ENCODE assay signal across 15 mouse cellular contexts in the genomic region with DNA sequence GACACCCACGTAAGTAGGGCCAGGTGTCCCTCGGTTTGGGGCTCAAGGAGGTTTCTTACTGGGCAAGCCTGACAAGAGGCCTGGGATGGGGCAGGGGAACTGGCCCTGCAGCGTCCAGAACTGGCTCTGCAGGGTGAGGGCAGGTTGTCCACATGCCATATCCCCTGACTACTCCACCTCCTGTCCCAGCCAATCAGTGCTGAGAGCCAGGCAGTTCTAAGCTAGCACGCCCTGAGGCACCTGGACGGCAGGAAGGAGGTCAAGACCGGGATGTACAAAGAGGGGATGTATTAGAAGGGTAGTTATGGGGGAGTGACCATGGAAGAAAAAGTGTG. TPM values are rescaled to one million over a fixed set of nuclear protein-coding genes. Genes with fewer than 3 reads are reported as not detected.
DNase-seq lines count a peak whose midpoint lies in the region; ATAC-seq and TF ChIP-seq lines count a peak whose summit lies in the region.
"Had no signal": no experiment of that assay in that cellular context is flagged by ENCODE, and none has a peak within 500 bp of the region (broad histone marks: within the 10 kb centered on the region; RNA-seq: fewer than 3 reads in every experiment).

No protein-coding gene starts in this region.

- H3K79me2 ChIP-seq in liver, adult 2 months (ENCODE audit: control insufficient read depth, insufficient read depth, low read length): no peaks in the 10 kb centered on the region

- peak overlapping the region; percentile 49 for H3K27ac ChIP-seq in liver, adult 2 months (replicated peaks; ENCODE audit: insufficient read depth, low read depth, low read length)
- H3K27ac ChIP-seq in liver, embryonic 12.5 days: no peak overlapping the region
- 0 out of 2 replicates have a peak overlapping the region, but pooled peaks have one; percentile 48 for H3K27ac ChIP-seq in embryonic facial prominence, embryonic 15.5 days (replicated peaks)
- H3K27ac ChIP-seq in kidney, embryonic 14.5 days (ENCODE audit: low read depth, low read length): no peak overlapping the region
- H3K27ac ChIP-seq: hindbrain, embryonic 12.5 days; left cerebral cortex, adult 2 months; midbrain, embryonic 12.5 days had no signal

- no peak for ATAC-seq in liver, embryonic 12.5 days
- peak; percentile 11; the same call in 1 of the 2 replicates for ATAC-seq in embryonic facial prominence, embryonic 15.5 days (ENCODE audit: insufficient number of reproducible peaks, low FRiP score, low TSS enrichment, low read depth)
- 0 out of 2 replicates have a peak, but pooled peaks have one; percentile 5 for ATAC-seq in kidney, embryonic 14.5 days (ENCODE audit: low FRiP score, low TSS enrichment)

- peaks cover 9% of the 10 kb centered on the region for H3K4me1 ChIP-seq in liver, adult 2 months (ENCODE audit: control insufficient read depth, insufficient read depth, low read length)
- H3K4me1 ChIP-seq in liver, embryonic 12.5 days: no peaks in the 10 kb centered on the region
- peaks cover 8% of the 10 kb centered on the region; the same call in 1 of the 2 replicates for H3K4me1 ChIP-seq in embryonic facial prominence, embryonic 15.5 days
- no peaks in the 10 kb centered on the region for H3K4me1 ChIP-seq in kidney, embryonic 14.5 days (ENCODE audit: control insufficient read depth, insufficient read depth, low read length)
- H3K4me1 ChIP-seq: hindbrain, embryonic 12.5 days; limb, embryonic 13.5 days; midbrain, embryonic 12.5 days had no signal

- H3K27me3 ChIP-seq in liver, adult 2 months (ENCODE audit: control insufficient read depth, insufficient read depth, low read length): no peaks in the 10 kb centered on the region
- H3K27me3 ChIP-seq in liver, embryonic 12.5 days (replicated peaks): no peaks in the 10 kb centered on the region
- no peaks in the 10 kb centered on the region for H3K27me3 ChIP-seq in embryonic facial prominence, embryonic 15.5 days
- H3K27me3 ChIP-seq in kidney, embryonic 14.5 days (ENCODE audit: control insufficient read depth, insufficient read depth, low read length): no peaks in the 10 kb centered on the region
- H3K27me3 ChIP-seq: hindbrain, embryonic 12.5 days; limb, embryonic 13.5 days; midbrain, embryonic 12.5 days had no signal

- DNase-seq in liver, adult 2 months (ENCODE audit: extremely low read depth, low read depth, low spot score): peak; percentile 67
- peak; percentile 60 for DNase-seq in lung, postnatal 25 days (ENCODE audit: low spot score)
- DNase-seq in spleen, postnatal 10 days (ENCODE audit: low spot score in 2 of 2): no peak
- DNase-seq in thymus, postnatal 10 days (ENCODE audit: low spot score in 2 of 2): no peak

- H3K9ac ChIP-seq in liver, adult 2 months (ENCODE audit: low read depth, low read length): no peak overlapping the region
- no peak overlapping the region for H3K9ac ChIP-seq in liver, embryonic 12.5 days
- H3K9ac ChIP-seq in embryonic facial prominence, embryonic 15.5 days: no peak overlapping the region
- no peak overlapping the region for H3K9ac ChIP-seq in kidney, embryonic 14.5 days (ENCODE audit: low read depth, low read length)
- H3K9ac ChIP-seq: hindbrain, embryonic 12.5 days; limb, embryonic 13.5 days; midbrain, embryonic 12.5 days had no signal

- H3K4me3 ChIP-seq in liver, adult 2 months (ENCODE audit: insufficient read depth, low read depth, low read length): no peak overlapping the region
- no peak overlapping the region for H3K4me3 ChIP-seq in liver, embryonic 12.5 days
- no peak overlapping the region for H3K4me3 ChIP-seq in embryonic facial prominence, embryonic 15.5 days (replicated peaks)
- H3K4me3 ChIP-seq in kidney, embryonic 14.5 days (ENCODE audit: low read length): no peak overlapping the region
- H3K4me3 ChIP-seq: erythroblast, embryonic 14.5 days; hindbrain, embryonic 12.5 days; left cerebral cortex, adult 2 months; limb, embryonic 13.5 days; midbrain, embryonic 12.5 days had no signal

- no peak for TF ChIP-seq POLR2A in liver, adult 2 months (IDR thresholded peaks at IDR 0.05; ENCODE audit: extremely low read depth, insufficient read depth, low read length)

- H3K4me2 ChIP-seq in liver, embryonic 12.5 days: no peak overlapping the region
- H3K4me2 ChIP-seq in embryonic facial prominence, embryonic 15.5 days (replicated peaks): no peak overlapping the region
- no peak overlapping the region for H3K4me2 ChIP-seq in kidney, embryonic 14.5 days (replicated peaks; ENCODE audit: low read depth, low read length)
- H3K4me2 ChIP-seq: hindbrain, embryonic 12.5 days; limb, embryonic 13.5 days; midbrain, embryonic 12.5 days had no signal

- WGBS in liver, adult 2 months: 57% methylated on average over 6 of the region's 6 CpGs
- WGBS in liver, embryonic 12.5 days (ENCODE audit: insufficient replicate concordance): 87% methylated on average over 6 of the region's 6 CpGs
- 56% methylated on average over 6 of the region's 6 CpGs for WGBS in embryonic facial prominence, embryonic 15.5 days
- 77% methylated on average over 6 of the region's 6 CpGs for WGBS in kidney, embryonic 14.5 days

- peaks cover 8% of the 10 kb centered on the region; the same call in 1 of the 2 replicates for H3K36me3 ChIP-seq in liver, adult 2 months (ENCODE audit: control insufficient read depth, insufficient read depth, low read length)
- peaks cover 75% of the 10 kb centered on the region for H3K36me3 ChIP-seq in liver, embryonic 12.5 days
- H3K36me3 ChIP-seq in embryonic facial prominence, embryonic 15.5 days: peaks cover 73% of the 10 kb centered on the region
- H3K36me3 ChIP-seq in kidney, embryonic 14.5 days (ENCODE audit: control insufficient read depth, insufficient read depth, low read length): peaks cover 77% of the 10 kb centered on the region

- no peak for TF ChIP-seq CTCF in liver, adult 2 months (IDR thresholded peaks at IDR 0.05; ENCODE audit: low read depth, low read length)

- H3K9me3 ChIP-seq in liver, embryonic 12.5 days (replicated peaks): no peaks in the 10 kb centered on the region
- H3K9me3 ChIP-seq in embryonic facial prominence, embryonic 15.5 days (replicated peaks): no peaks in the 10 kb centered on the region
- no peaks in the 10 kb centered on the region for H3K9me3 ChIP-seq in kidney, embryonic 14.5 days (ENCODE audit: control insufficient read depth, low read length)
- H3K9me3 ChIP-seq: hindbrain, embryonic 12.5 days; limb, embryonic 13.5 days; midbrain, embryonic 12.5 days had no signal

RNA-seq across cellular contexts. Expression of gene Xab2, which starts 11.3 kb away (rescaled TPM):
- total RNA-seq in liver, adult 2 months (2014; rRNA removed): 14.9 and 15.2 TPM in 2 replicates
- polyA plus RNA-seq in liver, adult 2 months (2012; rRNA removed): 21.1 and 26.8 TPM in 2 replicates
- 42.8 and 43.2 TPM in 2 replicates for polyA plus RNA-seq in liver, embryonic 12.5 days (2016; fragmentation: Nextera tagmentation; extraction: Ambion mirVana)
- polyA plus RNA-seq in embryonic facial prominence, embryonic 15.5 days (2015; fragmentation: Nextera tagmentation; extraction: Ambion mirVana): 53.7 and 55.7 TPM in 2 replicates
- 42.2 and 67.7 TPM in 2 replicates for polyA plus RNA-seq in kidney, embryonic 14.5 days (2014; fragmentation: Nextera tagmentation; extraction: Ambion mirVana)

RNA-seq across cellular contexts. Expression of gene Pet100, which starts 11.6 kb away (rescaled TPM):
- 26.1 and 28.1 TPM in 2 replicates for total RNA-seq in liver, adult 2 months (2014; rRNA removed)
- polyA plus RNA-seq in liver, adult 2 months (2012; rRNA removed): 12.2 and 12.8 TPM in 2 replicates
- 97.5 and 101 TPM in 2 replicates for polyA plus RNA-seq in liver, embryonic 12.5 days (2016; fragmentation: Nextera tagmentation; extraction: Ambion mirVana)
- polyA plus RNA-seq in embryonic facial prominence, embryonic 15.5 days (2015; fragmentation: Nextera tagmentation; extraction: Ambion mirVana): 103 and 116 TPM in 2 replicates
- polyA plus RNA-seq in kidney, embryonic 14.5 days (2014; fragmentation: Nextera tagmentation; extraction: Ambion mirVana): 84.5 and 132 TPM in 2 replicates

RNA-seq across cellular contexts. Expression of gene Pcp2, which starts 15.6 kb away (rescaled TPM):
- not detected in 2 replicates for total RNA-seq in liver, adult 2 months (2014; rRNA removed)
- not detected in 2 replicates for polyA plus RNA-seq in liver, adult 2 months (2012; rRNA removed)
- polyA plus RNA-seq in liver, embryonic 12.5 days (2016; fragmentation: Nextera tagmentation; extraction: Ambion mirVana): 0.11 TPM in 1 of 2 replicates, not detected in the other
- 0.11 and 0.43 TPM in 2 replicates for polyA plus RNA-seq in embryonic facial prominence, embryonic 15.5 days (2015; fragmentation: Nextera tagmentation; extraction: Ambion mirVana)
- 0.96 and 1.0 TPM in 2 replicates for polyA plus RNA-seq in kidney, embryonic 14.5 days (2014; fragmentation: Nextera tagmentation; extraction: Ambion mirVana)
- total RNA-seq: adrenal gland, postnatal 36 days; left cerebral cortex, adult 2 months had no signal
- polyA plus RNA-seq: erythroblast, embryonic 14.5 days; heart, embryonic 14.5 days; large intestine, adult 2 months; midbrain, embryonic 12.5 days had no signal

RNA-seq across cellular contexts. Expression of gene Stxbp2, which starts 21.0 kb away (rescaled TPM):
- 33.6 and 37.5 TPM in 2 replicates for total RNA-seq in liver, adult 2 months (2014; rRNA removed)
- polyA plus RNA-seq in liver, adult 2 months (2012; rRNA removed): 54.0 and 78.2 TPM in 2 replicates
- polyA plus RNA-seq in liver, embryonic 12.5 days (2016; fragmentation: Nextera tagmentation; extraction: Ambion mirVana): 71.7 and 76.5 TPM in 2 replicates
- polyA plus RNA-seq in embryonic facial prominence, embryonic 15.5 days (2015; fragmentation: Nextera tagmentation; extraction: Ambion mirVana): 48.4 and 56.0 TPM in 2 replicates
- polyA plus RNA-seq in kidney, embryonic 14.5 days (2014; fragmentation: Nextera tagmentation; extraction: Ambion mirVana): 50.7 and 70.8 TPM in 2 replicates

RNA-seq across cellular contexts. Expression of gene Camsap3, which starts 22.7 kb away (rescaled TPM):
- total RNA-seq in liver, adult 2 months (2014; rRNA removed): 4.1 and 6.5 TPM in 2 replicates
- 12.8 and 19.6 TPM in 2 replicates for polyA plus RNA-seq in liver, adult 2 months (2012; rRNA removed)
- 2.0 and 2.2 TPM in 2 replicates for polyA plus RNA-seq in liver, embryonic 12.5 days (2016; fragmentation: Nextera tagmentation; extraction: Ambion mirVana)
- polyA plus RNA-seq in embryonic facial prominence, embryonic 15.5 days (2015; fragmentation: Nextera tagmentation; extraction: Ambion mirVana): 15.4 and 16.7 TPM in 2 replicates
- 14.1 and 18.1 TPM in 2 replicates for polyA plus RNA-seq in kidney, embryonic 14.5 days (2014; fragmentation: Nextera tagmentation; extraction: Ambion mirVana)

Comparison
In these comparisons a context has a peak if more than half of its experiments do, and no peak if none do; other contexts are left out.
1. H3K27ac ChIP-seq: peak in liver, adult 2 months (single experiment) and embryonic facial prominence, embryonic 15.5 days (single experiment); none in liver, embryonic 12.5 days (single experiment) and kidney, embryonic 14.5 days (single experiment).
2. DNase-seq: peak in liver, adult 2 months (single experiment) and lung, postnatal 25 days (single experiment); none in spleen, postnatal 10 days (0 of 2) and thymus, postnatal 10 days (0 of 2).